Mouse (Mus musculus) lung, postnatal 0 days (tissue): ENCODE data around the gene Gm28036.

ENCODE experiments used
- CTCF ChIP-seq: IDR thresholded peaks from 2 replicates; pipeline ENCODE4 v1.5.1; 2016; ENCODE audit warnings: antibody characterized with exemption, mild to moderate bottlenecking
- EP300 ChIP-seq: IDR thresholded peaks from 2 replicates; pipeline ENCODE4 v1.6.1; 2016; ENCODE audit warnings: antibody characterized with exemption, mild to moderate bottlenecking, control low read depth

DNA sequence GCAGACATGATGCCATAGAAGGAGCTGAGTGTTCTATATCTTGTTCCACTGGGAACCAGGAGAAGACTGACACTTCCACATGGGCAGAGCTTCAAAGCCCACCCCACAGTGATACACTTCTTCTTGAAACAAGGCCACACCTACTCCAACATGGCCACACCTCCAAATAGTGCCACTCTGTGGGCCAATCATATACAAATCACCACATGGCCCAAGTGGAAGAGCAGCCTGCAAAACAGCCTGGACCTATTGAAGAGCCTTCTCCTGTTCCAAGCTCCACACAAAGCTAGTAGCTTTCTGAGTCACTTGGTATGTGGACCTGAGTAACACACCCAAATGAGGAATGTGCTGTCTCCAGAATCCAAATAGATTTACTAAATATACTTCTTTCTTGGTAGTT, 7.3 kb downstream of the Gm28036 start:
- TF ChIP-seq CTCF (no peak), EP300 (no peak)
